Mouse (Mus musculus) stomach, postnatal 0 days (tissue): Measurements from ENCODE around the gene 2810408A11Rik. TPM values are rescaled to one million over a fixed set of nuclear protein-coding genes. Genes with fewer than 3 reads are reported as not detected.

Experiments used
- ATAC-seq: fragments of 200-750 bp; cut with Nextera tagmentation; 2 replicates; pipeline ENCODE4 v1.8.0; 2017; ENCODE audit not compliant: low FRiP score, low TSS enrichment
- DNase-seq: peaks from one replicate; pipeline ENCODE4 v3.0.0-alpha.2; 2016; ENCODE audit warnings: low spot score
- H3K27ac ChIP-seq: fragments of 300-500 bp; sonication (generic); replicated peaks from 2 replicates; pipeline ENCODE4 v1.5.1; 2014; ENCODE audit warnings: mild to moderate bottlenecking, control low read depth
- H3K27me3 ChIP-seq: fragments of 300-500 bp; sonication (generic); 2 replicates; pipeline ENCODE4 v1.6.1; 2014; ENCODE audit warnings: low read length; ENCODE audit not compliant: control insufficient read depth, insufficient read depth
- H3K36me3 ChIP-seq: fragments of 300-500 bp; sonication (generic); 2 replicates; pipeline ENCODE4 v1.6.1; 2014; ENCODE audit warnings: low read length, mixed read lengths; ENCODE audit not compliant: control insufficient read depth, insufficient read depth
- H3K4me1 ChIP-seq: fragments of 300-500 bp; sonication (generic); replicated peaks from 2 replicates; pipeline ENCODE4 v1.6.1; 2014; ENCODE audit warnings: antibody characterized with exemption; ENCODE audit not compliant: control insufficient read depth, insufficient read depth
- H3K4me2 ChIP-seq: fragments of 300-500 bp; sonication (generic); replicated peaks from 2 replicates; pipeline ENCODE4 v1.6.1; 2014; ENCODE audit warnings: low read depth, mild to moderate bottlenecking, control low read depth, moderate library complexity
- H3K4me3 ChIP-seq: fragments of 300-500 bp; sonication (generic); 2 replicates; pipeline ENCODE4 v1.5.1; 2014; ENCODE audit warnings: low read depth, low read length, control low read depth
- H3K9ac ChIP-seq: fragments of 300-500 bp; sonication (generic); 2 replicates; pipeline ENCODE4 v1.6.1; 2014; ENCODE audit warnings: mild to moderate bottlenecking, low read length, control low read depth, mixed read lengths
- H3K9me3 ChIP-seq: fragments of 300-500 bp; sonication (generic); 2 replicates; pipeline ENCODE4 v1.6.1; 2016; ENCODE audit warnings: low read length; ENCODE audit not compliant: control insufficient read depth
- CTCF ChIP-seq: IDR thresholded peaks from 2 replicates; pipeline ENCODE4 v1.5.1; 2016; ENCODE audit warnings: antibody characterized with exemption, low read depth, mild to moderate bottlenecking, moderate library complexity
- EP300 ChIP-seq: optimal IDR thresholded peaks from 2 replicates; pipeline ENCODE3; 2016; ENCODE audit warnings: antibody characterized with exemption
- WGBS: fragments of 180-500 bp; shearing (Covaris S2); extraction: QIAGEN DNeasy Blood & Tissue Kit; methylation state at CpG from one replicate; pipeline ENCODE4 v1.1.7; 2014; 5-methylcytosine and 5-hydroxymethylcytosine counted together
- polyA plus RNA-seq: library from polyadenylated mRNA; unstranded; fragments of >200 nt; fragmentation: Nextera tagmentation; extraction: Ambion mirVana; gene quantifications from 2 replicates; pipeline ENCODE4 v1.2.1, GENCODE M21; 2015

Gene 2810408A11Rik
- polyA plus RNA-seq, 1 experiment from 2014 or later = 5.9 TPM

DNA sequence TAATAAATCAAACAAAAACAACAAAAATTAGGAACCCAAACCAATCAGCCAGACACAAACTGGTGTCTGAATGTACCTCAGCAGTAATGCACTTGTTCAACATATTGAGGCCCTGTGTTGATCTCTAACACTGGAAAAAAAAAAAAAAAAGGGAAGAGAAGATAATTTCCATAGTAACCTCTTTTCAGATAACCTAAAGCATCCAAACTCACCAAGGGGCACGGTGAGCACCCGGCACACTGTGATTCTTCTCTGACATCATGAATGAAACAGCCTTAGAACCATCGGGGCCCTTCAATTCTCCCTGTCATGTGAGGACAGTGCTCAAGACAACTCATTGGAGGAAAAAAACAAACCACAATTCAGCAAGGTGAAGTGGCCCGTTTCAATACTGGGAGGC lies 28.9 kb upstream of the 2810408A11Rik start:
- Histone ChIP-seq H3K9ac (no peak overlapping the region), H3K4me2 (no peak overlapping the region), H3K27me3 (no peaks in the 10 kb centered on the region), H3K4me3 (no peak overlapping the region), H3K36me3 (no peaks in the 10 kb centered on the region), H3K27ac (no peak overlapping the region), H3K4me1 (no peaks in the 10 kb centered on the region), H3K9me3 (no peaks in the 10 kb centered on the region)
- TF ChIP-seq EP300 (no peak), CTCF (no peak)
- no peak for ATAC-seq
- DNase-seq = no peak
- WGBS = 30% methylated on average over 4 of the region's 4 CpGs

DNA sequence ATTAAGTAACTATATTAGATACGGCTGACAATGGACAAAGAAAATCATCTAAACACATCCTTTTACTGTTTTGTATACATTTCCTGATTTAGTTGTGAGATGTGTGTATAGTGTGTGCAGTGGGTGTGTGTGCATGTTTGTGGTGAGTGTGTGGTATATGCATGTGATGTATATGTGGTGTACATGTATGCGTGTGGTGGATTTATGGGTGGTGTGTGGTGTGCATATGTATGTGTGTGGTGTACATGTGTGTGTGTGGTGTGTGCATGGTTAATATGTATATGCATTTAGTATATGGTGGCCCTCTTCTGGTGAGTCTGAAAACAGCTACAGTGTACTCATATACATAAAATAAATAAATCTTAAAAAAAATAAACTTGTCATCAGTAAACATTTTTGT lies 26.7 kb upstream of the 2810408A11Rik start:
- ATAC-seq = no peak
- H3K4me1 ChIP-seq = no peaks in the 10 kb centered on the region
- no peak for DNase-seq
- no peak overlapping the region for H3K9ac ChIP-seq
- peak; percentile 19; the same call in 1 of the 2 replicates for TF ChIP-seq CTCF
- TF ChIP-seq EP300 = no peak
- no peak overlapping the region for H3K4me2 ChIP-seq
- no peaks in the 10 kb centered on the region for H3K36me3 ChIP-seq
- H3K4me3 ChIP-seq = no peak overlapping the region
- WGBS = 90% methylated on average over 2 of the region's 2 CpGs
- H3K9me3 ChIP-seq = no peaks in the 10 kb centered on the region
- H3K27me3 ChIP-seq = no peaks in the 10 kb centered on the region
- H3K27ac ChIP-seq = no peak overlapping the region

DNA sequence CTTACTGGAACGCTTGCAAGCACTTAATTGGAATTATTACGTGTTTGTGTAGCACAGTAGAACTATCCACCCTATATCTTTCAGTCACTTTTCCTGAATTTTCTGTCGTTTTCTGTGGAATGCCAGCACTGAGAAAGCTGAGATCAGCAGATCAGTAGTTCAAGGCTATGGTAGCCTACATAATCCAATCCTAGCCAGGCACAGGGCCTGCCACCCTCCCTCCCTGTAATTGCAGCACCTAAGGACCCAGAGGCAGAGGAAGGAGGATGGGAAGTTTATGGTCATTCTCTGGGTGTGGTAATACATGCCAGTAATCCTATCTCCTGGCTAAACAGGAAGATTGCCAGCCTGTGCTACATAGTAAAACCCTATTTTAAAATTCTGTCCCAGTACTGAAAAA lies 22.0 kb upstream of the 2810408A11Rik start:
- Histone ChIP-seq H3K27me3 (no peaks in the 10 kb centered on the region), H3K27ac (no peak overlapping the region), H3K4me2 (peak overlapping the region; percentile 42; the same call in 1 of the 2 replicates), H3K9ac (no peak overlapping the region), H3K4me3 (no peak overlapping the region), H3K4me1 (0 out of 2 replicates have a peak, but pooled peaks cover 2% of the 10 kb centered on the region), H3K36me3 (peaks cover 5% of the 10 kb centered on the region), H3K9me3 (no peaks in the 10 kb centered on the region)
- DNase-seq (peak; percentile 13), ATAC-seq (no peak)
- 57% methylated on average over 3 of the region's 3 CpGs for WGBS
- TF ChIP-seq CTCF (no peak), EP300 (no peak)

DNA sequence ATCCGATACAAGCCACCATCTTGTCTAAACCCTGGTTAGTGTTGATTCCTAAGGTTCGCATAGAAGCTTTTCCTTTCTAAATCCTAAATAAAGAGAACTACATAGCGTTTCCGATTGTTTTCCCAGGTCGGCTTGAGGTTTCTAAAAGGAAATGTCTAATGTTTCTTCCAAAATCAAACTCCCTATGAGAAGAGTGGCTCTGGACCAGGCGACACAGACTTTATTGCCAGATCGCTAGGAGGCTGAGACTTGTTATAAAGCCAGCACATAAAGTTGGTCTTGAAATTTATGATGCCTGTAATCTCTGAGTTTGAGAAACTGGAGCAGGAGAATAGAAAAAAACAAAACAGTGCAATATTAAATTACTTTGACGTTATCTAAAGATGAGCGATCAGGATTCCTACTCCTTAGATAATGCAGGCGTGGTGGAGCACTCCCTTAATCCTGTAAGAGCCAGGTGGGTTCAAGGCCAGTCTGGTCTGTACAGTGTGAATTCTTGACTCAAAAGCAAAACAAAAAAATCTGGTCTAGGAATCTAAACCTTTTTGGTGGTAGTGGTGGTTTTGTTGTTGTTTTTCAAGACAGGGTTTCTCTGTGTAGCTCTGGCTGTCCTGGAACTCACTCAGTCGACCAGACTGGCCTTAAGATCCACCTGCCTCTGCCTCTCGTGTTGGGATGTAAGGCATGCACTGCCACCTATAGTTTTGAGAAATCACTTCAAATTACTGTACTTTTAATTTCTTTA lies 21.4 kb upstream of the 2810408A11Rik start:
- 0 out of 2 replicates have a peak, but pooled peaks cover 2% of the 10 kb centered on the region for H3K4me1 ChIP-seq
- H3K9ac ChIP-seq = peak overlapping the region; percentile 66
- ATAC-seq (no peak), DNase-seq (no peak)
- WGBS = 1% methylated on average over 12 of the region's 12 CpGs
- TF ChIP-seq CTCF = peak; percentile 43
- TF ChIP-seq EP300 = no peak
- peak overlapping the region; percentile 98 for H3K27ac ChIP-seq
- no peaks in the 10 kb centered on the region for H3K27me3 ChIP-seq
- no peaks in the 10 kb centered on the region for H3K9me3 ChIP-seq
- H3K4me2 ChIP-seq = peak overlapping the region; percentile 42
- peaks cover 10% of the 10 kb centered on the region for H3K36me3 ChIP-seq
- H3K4me3 ChIP-seq = peak overlapping the region; percentile 47

DNA sequence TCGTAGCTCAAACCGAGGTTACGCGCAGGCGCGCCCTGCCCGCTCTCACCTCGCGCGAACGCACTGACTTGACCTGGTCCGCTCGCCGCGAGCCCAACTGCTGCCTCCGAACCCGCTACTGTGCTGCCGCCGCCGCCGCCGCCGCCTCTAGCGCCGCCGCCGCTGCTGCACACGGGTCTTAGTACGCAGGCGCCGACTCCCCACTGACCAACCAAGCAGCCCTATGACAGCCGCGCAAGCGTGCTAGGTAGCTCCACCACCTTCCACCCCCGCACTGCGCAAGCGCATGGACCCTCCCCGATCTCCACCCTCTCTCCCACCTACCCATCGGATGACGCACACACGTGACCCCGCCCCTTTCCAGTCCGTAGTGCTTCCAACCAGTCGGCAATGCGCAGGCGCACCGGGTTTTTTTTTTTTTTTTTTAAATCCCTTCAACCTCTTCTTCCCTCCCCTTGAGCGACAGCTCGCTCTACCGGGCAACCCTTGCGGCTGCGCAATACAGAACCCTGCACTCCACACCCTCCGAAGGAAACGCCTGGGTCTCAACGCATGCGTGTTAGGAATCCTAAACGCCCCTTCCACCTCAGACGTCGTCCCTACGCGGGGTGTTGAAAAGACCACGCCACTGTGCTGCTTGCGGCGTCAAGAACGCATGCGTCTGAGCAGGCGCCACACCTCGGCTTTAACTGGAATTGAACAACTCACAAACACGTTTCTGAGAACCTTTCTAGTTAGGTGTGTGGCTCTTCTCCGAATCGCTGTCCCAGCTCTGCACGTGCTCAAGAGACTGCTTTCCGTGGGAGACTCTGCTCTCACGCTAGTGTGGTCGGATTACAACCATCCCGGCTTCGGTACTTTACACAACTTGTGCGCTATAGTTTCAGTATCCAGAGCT lies 20.6 kb upstream of the 2810408A11Rik start, which contains the start of gene Eif5a:
Gene Eif5a (minus strand): TSS at position 845 of the 898 bp plus-strand sequence.
- peak; percentile 93 for ATAC-seq

More for the DNA sequence above, 20.6 kb upstream of the 2810408A11Rik start, which contains the start of gene Eif5a:
- peak within 1 kb of the TSS; percentile 94 for H3K4me3 ChIP-seq
- no peak for TF ChIP-seq EP300
- TF ChIP-seq CTCF = peak; percentile 79
- under 1% methylated on average over 75 of the region's 78 CpGs for WGBS
- 0 out of 2 replicates have a peak, but pooled peaks cover 2% of the 10 kb centered on the region for H3K4me1 ChIP-seq
- peak within 1 kb of the TSS; percentile 94 for H3K9ac ChIP-seq
- H3K4me2 ChIP-seq = peak within 1 kb of the TSS; percentile 96
- peaks cover 12% of the 10 kb centered on the region for H3K36me3 ChIP-seq
- no peaks in the 10 kb centered on the region for H3K27me3 ChIP-seq
- peak within 1 kb of the TSS; percentile 98 for H3K27ac ChIP-seq
- no peaks in the 10 kb centered on the region for H3K9me3 ChIP-seq
- DNase-seq = peak; percentile 100
